Mouse (Mus musculus) ES-Bruce4 (cell line): ENCODE results near the gene Tgfb1i1. TPM values are rescaled to one million over a fixed set of nuclear protein-coding genes. Genes with fewer than 3 reads are reported as not detected.

Experiments
- H3K27ac ChIP-seq: 2 replicates; pipeline ENCODE4 v1.5.1; 2012; ENCODE audit warnings: low read length, inconsistent platforms; ENCODE audit not compliant: insufficient read depth
- H3K27me3 ChIP-seq: 2 replicates; pipeline ENCODE4 v1.6.1; 2012; ENCODE audit warnings: mild to moderate bottlenecking, low read length, inconsistent platforms; ENCODE audit not compliant: control insufficient read depth, poor library complexity, insufficient read depth, severe bottlenecking
- H3K36me3 ChIP-seq: 2 replicates; pipeline ENCODE4 v1.6.1; 2012; ENCODE audit warnings: inconsistent platforms, mild to moderate bottlenecking, low read length, moderate library complexity; ENCODE audit not compliant: control insufficient read depth, poor library complexity, insufficient read depth, severe bottlenecking
- H3K4me1 ChIP-seq: one replicate; pipeline ENCODE4 v1.8.1; 2011; ENCODE audit warnings: low read length; ENCODE audit not compliant: control insufficient read depth, insufficient read depth
- H3K4me3 ChIP-seq: 2 replicates; pipeline ENCODE4 v1.5.1; 2011; ENCODE audit warnings: low read depth, mild to moderate bottlenecking, low read length
- H3K9ac ChIP-seq: 2 replicates; pipeline ENCODE4 v1.6.1; 2012; ENCODE audit warnings: low read depth, mild to moderate bottlenecking, inconsistent platforms; ENCODE audit not compliant: poor library complexity, severe bottlenecking
- H3K9me3 ChIP-seq: replicated peaks from 2 replicates; pipeline ENCODE4 v1.6.1; 2012; ENCODE audit warnings: mild to moderate bottlenecking, low read length, inconsistent platforms; ENCODE audit not compliant: control insufficient read depth, poor library complexity, insufficient read depth, severe bottlenecking
- CTCF ChIP-seq: IDR thresholded peaks from one replicate; pipeline ENCODE4 v1.8.1; 2011; ENCODE audit warnings: low read depth, low read length
- EP300 ChIP-seq: IDR thresholded peaks from 2 replicates; pipeline ENCODE4 v1.6.1; 2011; ENCODE audit warnings: low read depth, low read length; ENCODE audit not compliant: insufficient read depth
- POLR2A ChIP-seq: IDR thresholded peaks from one replicate; pipeline ENCODE4 v1.8.1; 2011; ENCODE audit warnings: low read length; ENCODE audit not compliant: insufficient read depth
- polyA plus RNA-seq: library from polyadenylated mRNA; stranded (reverse); fragments of >200 nt; gene quantifications from 2 replicates; pipeline ENCODE4 v1.2.4, GENCODE M21; 2011; ENCODE audit warnings: low read depth; ENCODE audit not compliant: missing spikeins, insufficient read depth, insufficient read length

Gene Tgfb1i1
- polyA plus RNA-seq, 1 experiment = 6.0 TPM

GRCm38 (mm10) chr7:128288923-128289544, 42.4 kb downstream of the Tgfb1i1 start:
- TF ChIP-seq EP300 (no peak), CTCF (peak; percentile 53)
- H3K9me3 ChIP-seq = no peaks in the 10 kb centered on the region
- no peak overlapping the region for H3K4me3 ChIP-seq
- no peaks in the 10 kb centered on the region for H3K4me1 ChIP-seq
- H3K27ac ChIP-seq = no peak overlapping the region
- no peaks in the 10 kb centered on the region for H3K36me3 ChIP-seq
- no peaks in the 10 kb centered on the region for H3K27me3 ChIP-seq
- H3K9ac ChIP-seq = no peak overlapping the region

- TF ChIP-seq EP300 (no peak), POLR2A (no peak), CTCF (no peak)
- H3K4me1 ChIP-seq = no peaks in the 10 kb centered on the region
- no peaks in the 10 kb centered on the region for H3K36me3 ChIP-seq
- H3K9ac ChIP-seq = no peak overlapping the region
- no peak overlapping the region for H3K4me3 ChIP-seq
- H3K9me3 ChIP-seq = no peaks in the 10 kb centered on the region
- no peak overlapping the region for H3K27ac ChIP-seq
- H3K27me3 ChIP-seq = no peaks in the 10 kb centered on the region
These were observed 48.2 kb downstream of the Tgfb1i1 start for GRCm38 (mm10) chr7:128294785-128295184.

- no peaks in the 10 kb centered on the region for H3K27me3 ChIP-seq
- TF ChIP-seq POLR2A (no peak), CTCF (no peak), EP300 (no peak)
- H3K27ac ChIP-seq = no peak overlapping the region
- H3K4me1 ChIP-seq = no peaks in the 10 kb centered on the region
- H3K4me3 ChIP-seq = no peak overlapping the region
- H3K9ac ChIP-seq = no peak overlapping the region; the same call in 1 of the 2 replicates
- no peaks in the 10 kb centered on the region for H3K9me3 ChIP-seq
- no peaks in the 10 kb centered on the region for H3K36me3 ChIP-seq
These were observed 49.9 kb downstream of the Tgfb1i1 start for GRCm38 (mm10) chr7:128296514-128296913.

- TF ChIP-seq CTCF (no peak), EP300 (no peak), POLR2A (no peak)
- no peak overlapping the region for H3K27ac ChIP-seq
- peak overlapping the region; percentile 87 for H3K9ac ChIP-seq
- H3K36me3 ChIP-seq = no peaks in the 10 kb centered on the region
- peak overlapping the region; percentile 87 for H3K4me3 ChIP-seq
- H3K4me1 ChIP-seq = no peaks in the 10 kb centered on the region
- H3K9me3 ChIP-seq = no peaks in the 10 kb centered on the region
- H3K27me3 ChIP-seq = no peaks in the 10 kb centered on the region
These were observed 50.6 kb downstream of the Tgfb1i1 start for GRCm38 (mm10) chr7:128297291-128297616.

GRCm38 (mm10) chr7:128297617-128298480, 51.2 kb downstream of the Tgfb1i1 start, which contains the start of gene BC017158:
TSS of gene BC017158 (minus strand) at chr7:128298170.
- H3K36me3 ChIP-seq = no peaks in the 10 kb centered on the region
- TF ChIP-seq EP300 (no peak), POLR2A (no peak), CTCF (no peak)
- peak within 1 kb of the TSS; percentile 87 for H3K9ac ChIP-seq
- no peaks in the 10 kb centered on the region for H3K27me3 ChIP-seq
- no peak within 1 kb of the TSS for H3K27ac ChIP-seq
- H3K4me3 ChIP-seq = peak within 1 kb of the TSS; percentile 87
- H3K9me3 ChIP-seq = no peaks in the 10 kb centered on the region
- no peaks in the 10 kb centered on the region for H3K4me1 ChIP-seq
